Mouse (Mus musculus) megakaryocyte, embryonic 14.5 days (primary cell): ENCODE measurements around the gene Klk7.

Experiments
- FLI1 ChIP-seq: IDR thresholded peaks from 2 replicates; pipeline ENCODE4 v1.6.1; 2012; ENCODE audit warnings: low read length, inconsistent platforms, mixed read lengths
- GATA1 ChIP-seq: IDR thresholded peaks from 3 replicates; pipeline ENCODE4 v1.6.1; 2012; ENCODE audit warnings: mixed read lengths, low read length, inconsistent platforms, borderline replicate concordance

GRCm38 (mm10) chr7:43788096-43788495 lies 23.0 kb upstream of the Klk7 start:
- TF ChIP-seq GATA1 (no peak), FLI1 (no peak)
